Mouse (Mus musculus) CH12.LX (cell line): ENCODE results near the gene Cped1.

ENCODE experiments used
- BHLHE40 ChIP-seq: IDR thresholded peaks from 2 replicates; pipeline ENCODE4 v1.6.1; 2011; ENCODE audit warnings: mild to moderate bottlenecking, low read depth, low read length, improper control_type of control experiment
- CHD2 ChIP-seq: IDR thresholded peaks from 2 replicates; pipeline ENCODE4 v1.6.1; 2011; ENCODE audit warnings: low read length, improper control_type of control experiment
- CTCF ChIP-seq, 2 experiments: IDR thresholded peaks in 1 of 2; conservative IDR thresholded peaks in 1 of 2; 2 replicates each; pipeline ENCODE4 v1.5.1; 2011 to 2012; ENCODE audit warnings: low read depth in 2 of 2, low read length in 2 of 2, improper control_type of control experiment in 1 of 2, inconsistent platforms in 1 of 2, mild to moderate bottlenecking in 1 of 2, moderate library complexity in 1 of 2
- POLR2A ChIP-seq: IDR thresholded peaks from 2 replicates; pipeline ENCODE4 v1.6.1; 2011; ENCODE audit warnings: low read depth, mild to moderate bottlenecking, improper control_type of control experiment, low read length
- USF1 ChIP-seq: IDR thresholded peaks from 2 replicates; pipeline ENCODE4 v1.6.1; 2014; ENCODE audit warnings: low read depth, mild to moderate bottlenecking, inconsistent platforms, low read length, improper control_type of control experiment
- ZNF384 ChIP-seq: IDR thresholded peaks from 2 replicates; pipeline ENCODE4 v1.6.1; 2012; ENCODE audit warnings: low read depth, low read length, improper control_type of control experiment, inconsistent platforms

DNA sequence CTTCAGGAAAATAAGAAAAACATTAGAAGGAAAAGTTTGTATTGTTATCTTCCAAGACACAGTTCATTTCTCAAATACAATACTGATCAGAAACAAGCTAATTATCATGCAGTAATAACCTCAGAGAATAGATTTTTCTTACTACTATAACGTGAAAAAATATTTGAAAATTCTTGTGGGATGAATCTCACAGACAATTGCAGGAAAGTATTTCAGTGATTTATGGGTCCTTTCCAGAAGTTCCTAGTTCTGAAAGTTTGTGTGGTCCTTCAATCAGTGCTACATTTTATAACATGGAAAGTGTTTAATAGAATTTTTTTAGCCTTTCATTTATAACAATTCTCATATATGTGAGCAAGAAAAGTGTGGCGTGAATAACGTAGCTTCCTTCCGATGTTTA, 161.5 kb downstream of the Cped1 start:
- TF ChIP-seq POLR2A (no peak), BHLHE40 (no peak), CHD2 (no peak), ZNF384 (no peak), CTCF (conservative IDR thresholded peaks at IDR 0.05 in 1 of 2, IDR thresholded peaks at IDR 0.05 in 1 of 2; ENCODE audit: low read depth in 2 of 2, low read length in 2 of 2) (no peak), USF1 (no peak)
